Mouse (Mus musculus) embryonic facial prominence, embryonic 12.5 days (tissue): ENCODE measurements at regions not wholly inside any gene's neighbourhood (a gene's known extent, or its start where the extent isn't known, plus 50 kb on each side); places are given as distances from the start of the nearest gene placed in this dataset.
A peak's percentile ranks its signal among the peaks of the same experiment; 100 is the strongest.
"Not testable (repeated sequence)": the region's sequence is repeated elsewhere in the genome, so short reads cannot be mapped to it uniquely, and the experiment has no call there.

Experiments used
- ATAC-seq: fragments of 200-750 bp; cut with Nextera tagmentation; 2 replicates; pipeline ENCODE4 v1.8.0; 2017; ENCODE audit not compliant: insufficient number of reproducible peaks, insufficient read depth, low FRiP score, low TSS enrichment
- H3K27ac ChIP-seq: fragments of 300-500 bp; sonication (generic); 2 replicates; pipeline ENCODE4 v1.5.1; 2016; ENCODE audit warnings: mild to moderate bottlenecking
- H3K27me3 ChIP-seq: fragments of 300-500 bp; sonication (generic); 2 replicates; pipeline ENCODE4 v1.6.1; 2016; ENCODE audit warnings: mild to moderate bottlenecking, moderate library complexity
- H3K36me3 ChIP-seq: fragments of 300-500 bp; sonication (generic); 2 replicates; pipeline ENCODE4 v1.6.1; 2016; ENCODE audit warnings: mild to moderate bottlenecking
- H3K4me1 ChIP-seq: fragments of 300-500 bp; sonication (generic); 2 replicates; pipeline ENCODE4 v1.6.1; 2016
- H3K4me2 ChIP-seq: fragments of 300-500 bp; sonication (generic); replicated peaks from 2 replicates; pipeline ENCODE4 v1.6.1; 2016; ENCODE audit warnings: mild to moderate bottlenecking, moderate library complexity
- H3K4me3 ChIP-seq: fragments of 300-500 bp; sonication (generic); 2 replicates; pipeline ENCODE4 v1.5.1; 2016; ENCODE audit warnings: mild to moderate bottlenecking
- H3K9ac ChIP-seq: fragments of 300-500 bp; sonication (generic); 2 replicates; pipeline ENCODE4 v1.6.1; 2016; ENCODE audit warnings: mild to moderate bottlenecking, moderate library complexity
- H3K9me3 ChIP-seq: fragments of 300-500 bp; sonication (generic); 2 replicates; pipeline ENCODE4 v1.6.1; 2016; ENCODE audit warnings: mild to moderate bottlenecking, moderate library complexity
- WGBS: fragments of 180-500 bp; shearing (Covaris S2); methylation state at CpG from one replicate; pipeline ENCODE4 v1.1.7; 2016; 5-methylcytosine and 5-hydroxymethylcytosine counted together

- 46% methylated on average over 2 of the region's 2 CpGs for WGBS
- H3K27ac ChIP-seq: no peak overlapping the region
- no peak overlapping the region for H3K9ac ChIP-seq
- H3K4me1 ChIP-seq: no peaks in the 10 kb centered on the region
- ATAC-seq: no peak
- H3K4me3 ChIP-seq: no peak overlapping the region
- no peaks in the 10 kb centered on the region for H3K9me3 ChIP-seq
- no peaks in the 10 kb centered on the region for H3K36me3 ChIP-seq
- no peaks in the 10 kb centered on the region for H3K27me3 ChIP-seq
- H3K4me2 ChIP-seq: no peak overlapping the region
These were observed 1407.6 kb downstream of the Gm9008 start for GRCm38 (mm10) chr6:75089971-75090370.

- Histone ChIP-seq H3K9ac (no peak overlapping the region), H3K4me2 (no peak overlapping the region), H3K4me1 (no peaks in the 10 kb centered on the region), H3K27ac (no peak overlapping the region), H3K27me3 (no peaks in the 10 kb centered on the region), H3K9me3 (no peaks in the 10 kb centered on the region), H3K4me3 (no peak overlapping the region), H3K36me3 (no peaks in the 10 kb centered on the region)
- ATAC-seq: no peak
- 83% methylated on average over 3 of the region's 3 CpGs for WGBS
These were observed 1429.8 kb downstream of the Gm9008 start for GRCm38 (mm10) chr6:75067758-75068157.

DNA sequence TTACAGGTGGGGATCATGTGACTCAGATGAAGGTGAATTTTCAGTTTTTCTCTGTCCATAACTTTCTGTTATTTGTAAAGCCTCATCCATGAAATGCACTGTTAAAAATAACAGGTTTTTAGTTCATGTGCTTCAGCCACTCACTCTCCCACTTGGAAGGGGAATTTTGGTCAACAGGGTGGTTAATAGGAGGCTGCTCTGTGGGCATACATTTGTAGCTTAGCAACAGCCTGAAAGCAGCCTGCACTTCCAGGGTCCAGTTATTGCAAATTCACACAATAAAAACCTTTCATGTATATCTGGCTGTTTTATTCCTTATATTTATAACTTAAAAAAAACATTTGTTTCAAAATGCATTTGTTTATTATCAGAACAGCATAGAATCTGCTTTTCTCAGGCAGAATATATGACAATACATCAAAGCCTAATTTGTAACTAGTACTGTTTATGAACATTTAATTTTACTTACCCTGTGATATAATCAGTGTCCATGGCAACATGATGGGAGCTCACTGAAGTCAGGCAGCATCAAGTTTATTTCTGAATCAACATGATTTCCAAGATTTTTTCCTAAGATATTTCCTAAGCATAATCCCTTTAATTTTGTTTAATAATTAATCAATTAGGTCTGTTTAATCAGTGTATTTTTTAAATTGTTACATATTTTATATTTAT is 1455.1 kb downstream of the Gm9008 start:
- Histone ChIP-seq H3K4me2 (no peak overlapping the region), H3K9me3 (no peaks in the 10 kb centered on the region), H3K4me1 (no peaks in the 10 kb centered on the region), H3K27me3 (no peaks in the 10 kb centered on the region), H3K27ac (no peak overlapping the region), H3K9ac (no peak overlapping the region), H3K4me3 (no peak overlapping the region), H3K36me3 (no peaks in the 10 kb centered on the region)
- no peak for ATAC-seq

DNA sequence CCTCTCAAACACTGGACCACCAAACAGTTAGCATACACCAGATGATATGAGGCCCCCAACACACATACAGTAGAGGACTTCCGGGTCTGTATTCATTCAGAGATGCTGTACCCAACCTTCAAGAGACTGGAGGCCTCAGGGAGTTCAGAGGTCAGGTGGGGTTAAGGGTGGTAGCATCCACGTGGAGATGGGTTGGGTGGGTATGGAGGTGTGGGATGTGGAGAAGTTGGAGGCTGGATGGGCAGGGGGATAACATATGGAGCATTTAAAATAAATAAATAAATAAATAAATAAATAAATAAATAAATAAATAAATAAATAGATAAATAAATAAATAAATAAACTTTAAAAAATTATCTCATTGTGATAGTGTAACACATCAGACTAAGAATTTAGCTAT is 1458.1 kb downstream of the Gm9008 start:
- Histone ChIP-seq H3K9ac (no peak overlapping the region), H3K36me3 (no peaks in the 10 kb centered on the region), H3K4me1 (no peaks in the 10 kb centered on the region), H3K9me3 (no peaks in the 10 kb centered on the region), H3K4me3 (no peak overlapping the region), H3K27ac (no peak overlapping the region), H3K27me3 (no peaks in the 10 kb centered on the region), H3K4me2 (no peak overlapping the region)
- 86% methylated on average over 2 of the region's 2 CpGs for WGBS
- 0 out of 2 replicates have a peak, but pooled peaks have one; percentile 47 for ATAC-seq

DNA sequence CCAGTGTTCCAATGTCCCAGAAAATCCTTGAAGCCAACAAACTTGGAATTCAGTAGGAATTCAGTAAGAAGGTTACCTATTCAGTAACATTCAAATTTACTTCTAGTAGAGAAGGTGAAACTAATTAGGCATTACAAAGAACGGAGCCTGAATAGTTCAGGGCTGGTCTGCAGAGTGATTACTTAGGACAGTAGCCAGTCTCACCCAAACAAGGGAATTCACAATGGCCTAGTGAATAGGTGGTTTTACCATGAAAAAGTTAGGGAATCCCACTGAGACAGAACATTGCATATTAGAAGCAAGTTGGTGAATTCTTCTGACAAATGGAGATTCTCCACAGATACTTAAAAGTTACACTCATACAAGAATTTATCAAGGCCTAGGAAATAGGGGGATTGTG is 1460.4 kb downstream of the Gm9008 start:
- not testable (repeated sequence) for H3K9me3 ChIP-seq, H3K4me3 ChIP-seq, H3K4me1 ChIP-seq, H3K27ac ChIP-seq, H3K36me3 ChIP-seq, H3K27me3 ChIP-seq, H3K4me2 ChIP-seq, ATAC-seq, H3K9ac ChIP-seq
- 59% methylated on average over 1 of the region's 1 CpGs for WGBS
